Mouse (Mus musculus): ENCODE measurements around the gene Rrp15. TPM values are rescaled to one million over a fixed set of nuclear protein-coding genes. Genes with fewer than 3 reads are reported as not detected.

The Rrp15 gene
- polyA plus RNA-seq (2014; fragmentation: Nextera tagmentation; extraction: Ambion mirVana): 35.6 and 40.4 TPM in 2 replicates

- H3K4me1 ChIP-seq (ENCODE audit: control insufficient read depth, insufficient read depth, low read length): peaks cover 11% of the 10 kb centered on the region
These were observed at the start of gene Rrp15 for GRCm38 (mm10) chr1:186748724-186749653. Rrp15 (minus strand) TSS chr1:186749358.

GRCm38 (mm10) chr1:186797991-186798390, 48.8 kb upstream of the Rrp15 start:
- H3K9me3 ChIP-seq (replicated peaks; ENCODE audit: control insufficient read depth, low read length): no peaks in the 10 kb centered on the region
- ATAC-seq: no peak
- no peak overlapping the region for H3K4me2 ChIP-seq (ENCODE audit: low read length)
- H3K27me3 ChIP-seq (replicated peaks; ENCODE audit: control insufficient read depth, insufficient read depth, low read length): no peaks in the 10 kb centered on the region
- H3K27ac ChIP-seq (ENCODE audit: low read depth, low read length): no peak overlapping the region
- no peaks in the 10 kb centered on the region for H3K4me1 ChIP-seq (ENCODE audit: control insufficient read depth, insufficient read depth, low read length)
- H3K36me3 ChIP-seq (ENCODE audit: control insufficient read depth, insufficient read depth, low read length): no peaks in the 10 kb centered on the region
- DNase-seq (ENCODE audit: low spot score): peak; percentile 14
- 27% methylated on average over 6 of the region's 6 CpGs for WGBS
- H3K9ac ChIP-seq (ENCODE audit: low read length): no peak overlapping the region
- no peak overlapping the region for H3K4me3 ChIP-seq (ENCODE audit: low read depth, low read length)

More at GRCm38 (mm10) chr1:186748724-186749653, at the start of gene Rrp15:
- peak within 1 kb of the TSS; percentile 90 for H3K4me2 ChIP-seq (ENCODE audit: low read length)
- H3K36me3 ChIP-seq (ENCODE audit: control insufficient read depth, insufficient read depth, low read length): no peaks in the 10 kb centered on the region
- DNase-seq (ENCODE audit: low spot score) (peak; percentile 92), ATAC-seq (peak; percentile 91)
- H3K9me3 ChIP-seq (replicated peaks; ENCODE audit: control insufficient read depth, low read length): no peaks in the 10 kb centered on the region
- H3K9ac ChIP-seq (ENCODE audit: low read length): peak within 1 kb of the TSS; percentile 91
- H3K27ac ChIP-seq (ENCODE audit: low read depth, low read length): peak within 1 kb of the TSS; percentile 79
- under 1% methylated on average over 46 of the region's 46 CpGs for WGBS
- no peaks in the 10 kb centered on the region for H3K27me3 ChIP-seq (replicated peaks; ENCODE audit: control insufficient read depth, insufficient read depth, low read length)
- H3K4me3 ChIP-seq (ENCODE audit: low read depth, low read length): peak within 1 kb of the TSS; percentile 62

GRCm38 (mm10) chr1:186785359-186785758, 36.2 kb upstream of the Rrp15 start:
- Histone ChIP-seq H3K27ac (ENCODE audit: low read depth, low read length) (no peak overlapping the region), H3K9ac (ENCODE audit: low read length) (no peak overlapping the region), H3K9me3 (replicated peaks; ENCODE audit: control insufficient read depth, low read length) (no peaks in the 10 kb centered on the region), H3K36me3 (ENCODE audit: control insufficient read depth, insufficient read depth, low read length) (no peaks in the 10 kb centered on the region), H3K4me2 (ENCODE audit: low read length) (no peak overlapping the region), H3K27me3 (replicated peaks; ENCODE audit: control insufficient read depth, insufficient read depth, low read length) (no peaks in the 10 kb centered on the region), H3K4me3 (ENCODE audit: low read depth, low read length) (no peak overlapping the region), H3K4me1 (ENCODE audit: control insufficient read depth, insufficient read depth, low read length) (no peaks in the 10 kb centered on the region)
- 84% methylated on average over 4 of the region's 4 CpGs for WGBS
- no peak for ATAC-seq
- DNase-seq (ENCODE audit: low spot score): no peak

GRCm38 (mm10) chr1:186780826-186781225, 31.7 kb upstream of the Rrp15 start:
- 60% methylated on average over 2 of the region's 2 CpGs for WGBS
- Histone ChIP-seq H3K9me3 (replicated peaks; ENCODE audit: control insufficient read depth, low read length) (no peaks in the 10 kb centered on the region), H3K4me3 (ENCODE audit: low read depth, low read length) (no peak overlapping the region), H3K4me1 (ENCODE audit: control insufficient read depth, insufficient read depth, low read length) (no peaks in the 10 kb centered on the region), H3K9ac (ENCODE audit: low read length) (no peak overlapping the region), H3K27ac (ENCODE audit: low read depth, low read length) (no peak overlapping the region), H3K27me3 (replicated peaks; ENCODE audit: control insufficient read depth, insufficient read depth, low read length) (no peaks in the 10 kb centered on the region; the same call in 1 of the 2 replicates), H3K36me3 (ENCODE audit: control insufficient read depth, insufficient read depth, low read length) (no peaks in the 10 kb centered on the region), H3K4me2 (ENCODE audit: low read length) (no peak overlapping the region)
- ATAC-seq (no peak), DNase-seq (ENCODE audit: low spot score) (no peak)

- H3K27me3 ChIP-seq (replicated peaks; ENCODE audit: control insufficient read depth, insufficient read depth, low read length): no peaks in the 10 kb centered on the region; the same call in 1 of the 2 replicates
- H3K36me3 ChIP-seq (ENCODE audit: control insufficient read depth, insufficient read depth, low read length): no peaks in the 10 kb centered on the region
- DNase-seq (ENCODE audit: low spot score) (no peak), ATAC-seq (no peak)
- H3K4me1 ChIP-seq (ENCODE audit: control insufficient read depth, insufficient read depth, low read length): no peaks in the 10 kb centered on the region; the same call in 1 of the 2 replicates
- H3K9me3 ChIP-seq (replicated peaks; ENCODE audit: control insufficient read depth, low read length): no peaks in the 10 kb centered on the region
- 64% methylated on average over 3 of the region's 3 CpGs for whole genome bisulfite sequencing
- H3K4me2 ChIP-seq (ENCODE audit: low read length): no peak overlapping the region
- H3K9ac ChIP-seq (ENCODE audit: low read length): no peak overlapping the region
- no peak overlapping the region for H3K4me3 ChIP-seq (ENCODE audit: low read depth, low read length)
- no peak overlapping the region for H3K27ac ChIP-seq (ENCODE audit: low read depth, low read length)
These were observed 24.0 kb upstream of the Rrp15 start for GRCm38 (mm10) chr1:186773124-186773523.

GRCm38 (mm10) chr1:186772547-186773077, 23.5 kb upstream of the Rrp15 start:
- Histone ChIP-seq H3K36me3 (ENCODE audit: control insufficient read depth, insufficient read depth, low read length) (no peaks in the 10 kb centered on the region), H3K27me3 (replicated peaks; ENCODE audit: control insufficient read depth, insufficient read depth, low read length) (no peaks in the 10 kb centered on the region; the same call in 1 of the 2 replicates), H3K9me3 (replicated peaks; ENCODE audit: control insufficient read depth, low read length) (no peaks in the 10 kb centered on the region), H3K9ac (ENCODE audit: low read length) (no peak overlapping the region), H3K27ac (ENCODE audit: low read depth, low read length) (no peak overlapping the region), H3K4me2 (ENCODE audit: low read length) (no peak overlapping the region), H3K4me1 (ENCODE audit: control insufficient read depth, insufficient read depth, low read length) (no peaks in the 10 kb centered on the region; the same call in 1 of the 2 replicates), H3K4me3 (ENCODE audit: low read depth, low read length) (no peak overlapping the region)
- WGBS: 41% methylated on average over 8 of the region's 8 CpGs
- DNase-seq (ENCODE audit: low spot score) (peak; percentile 83), ATAC-seq (peak; percentile 78)

- Histone ChIP-seq H3K9ac (ENCODE audit: low read length) (no peak overlapping the region), H3K4me3 (ENCODE audit: low read depth, low read length) (no peak overlapping the region), H3K27me3 (replicated peaks; ENCODE audit: control insufficient read depth, insufficient read depth, low read length) (no peaks in the 10 kb centered on the region; the same call in 1 of the 2 replicates), H3K4me2 (ENCODE audit: low read length) (no peak overlapping the region), H3K4me1 (ENCODE audit: control insufficient read depth, insufficient read depth, low read length) (no peaks in the 10 kb centered on the region; the same call in 1 of the 2 replicates), H3K9me3 (replicated peaks; ENCODE audit: control insufficient read depth, low read length) (no peaks in the 10 kb centered on the region), H3K36me3 (ENCODE audit: control insufficient read depth, insufficient read depth, low read length) (no peaks in the 10 kb centered on the region), H3K27ac (ENCODE audit: low read depth, low read length) (no peak overlapping the region)
- DNase-seq (ENCODE audit: low spot score) (no peak), ATAC-seq (no peak)
- 89% methylated on average over 6 of the region's 6 CpGs for WGBS
These were observed 22.8 kb upstream of the Rrp15 start for GRCm38 (mm10) chr1:186772005-186772404.

- Histone ChIP-seq H3K27me3 (replicated peaks; ENCODE audit: control insufficient read depth, insufficient read depth, low read length) (no peaks in the 10 kb centered on the region), H3K4me2 (ENCODE audit: low read length) (no peak overlapping the region), H3K9me3 (replicated peaks; ENCODE audit: control insufficient read depth, low read length) (no peaks in the 10 kb centered on the region), H3K36me3 (ENCODE audit: control insufficient read depth, insufficient read depth, low read length) (no peaks in the 10 kb centered on the region), H3K4me1 (ENCODE audit: control insufficient read depth, insufficient read depth, low read length) (no peaks in the 10 kb centered on the region; the same call in 1 of the 2 replicates), H3K4me3 (ENCODE audit: low read depth, low read length) (no peak overlapping the region), H3K27ac (ENCODE audit: low read depth, low read length) (no peak overlapping the region), H3K9ac (ENCODE audit: low read length) (no peak overlapping the region)
- DNase-seq (ENCODE audit: low spot score) (no peak), ATAC-seq (no peak)
- 72% methylated on average over 5 of the region's 5 CpGs for whole genome bisulfite sequencing
These were observed 21.5 kb upstream of the Rrp15 start for GRCm38 (mm10) chr1:186770659-186771058.

- Histone ChIP-seq H3K9me3 (replicated peaks; ENCODE audit: control insufficient read depth, low read length) (no peaks in the 10 kb centered on the region), H3K4me3 (ENCODE audit: low read depth, low read length) (no peak overlapping the region), H3K4me1 (ENCODE audit: control insufficient read depth, insufficient read depth, low read length) (no peaks in the 10 kb centered on the region; the same call in 1 of the 2 replicates), H3K27me3 (replicated peaks; ENCODE audit: control insufficient read depth, insufficient read depth, low read length) (no peaks in the 10 kb centered on the region), H3K27ac (ENCODE audit: low read depth, low read length) (no peak overlapping the region), H3K36me3 (ENCODE audit: control insufficient read depth, insufficient read depth, low read length) (no peaks in the 10 kb centered on the region), H3K9ac (ENCODE audit: low read length) (no peak overlapping the region), H3K4me2 (ENCODE audit: low read length) (no peak overlapping the region)
- DNase-seq (ENCODE audit: low spot score): no peak
- 77% methylated on average over 1 of the region's 1 CpGs for WGBS
- no peak for ATAC-seq
These were observed 19.2 kb upstream of the Rrp15 start for GRCm38 (mm10) chr1:186768392-186768791.
